Mouse (Mus musculus) heart, postnatal 0 days (tissue): ENCODE measurements around the gene Gsta2.
"Not testable (repeated sequence)": the region's sequence is repeated elsewhere in the genome, so short reads cannot be mapped to it uniquely, and the experiment has no call there.

Experiments used
- CTCF ChIP-seq: IDR thresholded peaks from 2 replicates; pipeline ENCODE4 v1.5.1; 2016; ENCODE audit warnings: antibody characterized with exemption, control low read depth, low read depth
- EP300 ChIP-seq: IDR thresholded peaks from 2 replicates; pipeline ENCODE4 v1.6.1; 2016; ENCODE audit warnings: antibody characterized with exemption, low read depth

DNA sequence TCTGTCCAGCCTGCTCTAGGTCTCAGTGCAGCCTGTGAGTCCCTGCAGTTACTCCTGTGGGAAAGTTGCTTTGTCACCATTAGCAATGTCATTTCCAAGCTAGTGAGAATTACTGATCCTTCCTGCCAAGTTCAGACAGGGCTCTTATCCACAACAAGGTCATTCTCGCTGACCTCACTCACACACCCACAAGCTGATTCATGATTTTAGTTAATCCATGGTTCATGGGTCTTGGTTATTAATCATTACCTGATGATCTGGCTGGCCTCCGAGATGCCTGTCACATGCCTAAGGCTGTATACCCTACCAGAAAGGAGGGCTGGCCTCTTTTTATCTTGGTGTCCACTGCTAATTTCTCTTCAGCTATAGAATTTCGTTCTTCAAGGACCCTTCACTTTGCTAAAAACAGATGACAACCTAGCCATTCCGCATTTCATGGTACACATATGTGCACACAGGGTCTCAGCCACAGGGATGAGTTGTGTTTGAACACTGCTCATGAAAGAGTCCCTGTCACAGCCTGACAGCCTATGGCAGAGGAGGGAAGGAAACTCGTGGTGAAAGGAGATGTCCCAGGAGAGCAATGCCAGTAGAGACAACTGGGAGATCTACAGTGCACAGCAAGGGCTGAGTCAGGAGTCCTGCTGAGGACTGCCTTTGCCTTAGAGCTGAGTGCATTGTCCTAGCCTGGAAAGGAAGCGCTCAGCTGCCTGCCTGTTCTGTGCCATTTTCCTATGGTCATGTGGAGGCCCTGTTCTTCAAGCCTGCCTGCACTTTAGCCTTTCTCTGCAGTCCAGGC, 7.2 kb downstream of the Gsta2 start:
- not testable (repeated sequence) for TF ChIP-seq CTCF, EP300
